Mouse (Mus musculus): Measurements from ENCODE around the gene Sez6l. TPM values are rescaled to one million over a fixed set of nuclear protein-coding genes. Genes with fewer than 3 reads are reported as not detected.

Gene Sez6l
- polyA plus RNA-seq, 1 experiment = 0.34 TPM

DNA sequence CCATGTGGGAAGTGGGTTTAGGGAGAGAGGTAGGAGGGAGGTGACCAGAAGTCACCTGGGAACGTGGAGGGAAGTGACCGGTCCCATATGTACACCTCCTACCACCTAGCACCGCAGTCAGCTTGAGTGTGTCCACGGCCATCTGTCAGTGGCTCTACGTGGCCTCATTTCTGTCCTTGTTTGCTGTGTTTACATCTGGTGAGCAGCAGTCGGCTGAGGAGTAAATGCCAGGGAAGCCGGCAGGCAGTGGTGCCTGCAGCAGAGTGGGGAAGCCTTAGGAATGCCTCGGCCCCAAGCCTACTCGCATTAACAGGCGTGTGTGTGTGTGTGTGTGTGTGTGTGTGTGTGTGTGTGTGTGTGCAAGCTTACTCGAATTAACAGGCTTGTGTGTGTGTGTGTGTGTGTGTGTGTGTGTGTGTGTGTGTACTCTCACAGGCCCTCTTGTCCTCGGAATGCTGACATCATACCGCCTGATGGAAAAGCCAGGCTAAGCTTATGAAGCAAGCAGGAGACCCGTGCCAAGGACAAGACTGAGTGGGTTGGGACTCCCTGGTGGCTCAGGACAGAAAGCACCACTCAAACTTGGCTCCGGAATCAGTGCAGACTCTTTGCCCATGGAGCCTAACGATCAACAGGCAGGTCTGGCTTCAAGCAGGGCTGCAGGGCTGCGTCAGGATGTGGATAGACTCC, 194.2 kb downstream of the Sez6l start:
- 77% methylated on average over 17 of the region's 17 CpGs for WGBS
- TF ChIP-seq CTCF (IDR thresholded peaks at IDR 0.05; ENCODE audit: extremely low read depth, insufficient read depth, insufficient read length, insufficient replicate concordance) = no peak
- TF ChIP-seq POLR2A (IDR thresholded peaks at IDR 0.05; ENCODE audit: low read depth, low read length) = no peak
- no peaks in the 10 kb centered on the region for H3K27me3 ChIP-seq (ENCODE audit: control insufficient read depth, insufficient read depth, low read length)
- H3K36me3 ChIP-seq (ENCODE audit: control insufficient read depth, insufficient read depth, low read length) = no peaks in the 10 kb centered on the region; the same call in 1 of the 2 replicates
- H3K4me1 ChIP-seq (ENCODE audit: control insufficient read depth, insufficient read depth, insufficient read length) = peaks cover 4% of the 10 kb centered on the region; the same call in 1 of the 2 replicates
- no peak overlapping the region for H3K4me3 ChIP-seq (ENCODE audit: extremely low read depth, insufficient read depth, insufficient read length)
- no peak for DNase-seq (ENCODE audit: low read depth in 1 of 2, low spot score in 2 of 2)
- no peak overlapping the region for H3K27ac ChIP-seq (ENCODE audit: insufficient read depth, low read length)

GRCm38 (mm10) chr5:112382042-112382441, 194.9 kb downstream of the Sez6l start:
- Histone ChIP-seq H3K36me3 (ENCODE audit: control insufficient read depth, insufficient read depth, low read length) (no peaks in the 10 kb centered on the region; the same call in 1 of the 2 replicates), H3K27ac (ENCODE audit: insufficient read depth, low read length) (no peak overlapping the region), H3K4me3 (ENCODE audit: extremely low read depth, insufficient read depth, insufficient read length) (no peak overlapping the region), H3K4me1 (ENCODE audit: control insufficient read depth, insufficient read depth, insufficient read length) (peaks cover 4% of the 10 kb centered on the region; the same call in 1 of the 2 replicates), H3K27me3 (ENCODE audit: control insufficient read depth, insufficient read depth, low read length) (no peaks in the 10 kb centered on the region)
- DNase-seq (ENCODE audit: low read depth in 1 of 2, low spot score in 2 of 2) = no peak
- TF ChIP-seq POLR2A (IDR thresholded peaks at IDR 0.05; ENCODE audit: low read depth, low read length) (no peak), CTCF (IDR thresholded peaks at IDR 0.05; ENCODE audit: extremely low read depth, insufficient read depth, insufficient read length, insufficient replicate concordance) (no peak)
- 88% methylated on average over 9 of the region's 9 CpGs for WGBS

DNA sequence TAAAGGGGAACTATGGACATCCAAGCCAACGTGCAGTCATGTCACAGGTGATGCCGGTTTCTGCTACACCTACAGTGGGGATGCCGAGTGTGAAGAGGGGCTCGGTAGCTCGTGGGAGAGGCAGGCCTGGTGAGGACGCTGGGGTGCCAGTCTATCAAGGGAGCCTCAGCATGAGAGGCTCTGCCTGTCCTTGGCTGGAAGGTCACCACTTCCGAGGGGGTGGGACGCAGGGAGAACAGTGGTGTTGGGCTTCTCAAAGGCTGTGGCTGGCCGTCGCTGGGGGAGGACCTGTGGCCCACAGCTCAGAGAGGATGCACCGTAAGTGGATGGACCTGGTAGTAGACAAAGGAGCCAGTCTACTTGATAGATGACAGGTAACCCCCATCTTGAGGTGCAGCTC, 195.8 kb downstream of the Sez6l start:
- H3K27me3 ChIP-seq (ENCODE audit: control insufficient read depth, insufficient read depth, low read length) = no peaks in the 10 kb centered on the region
- no peak overlapping the region for H3K27ac ChIP-seq (ENCODE audit: insufficient read depth, low read length)
- peaks cover 4% of the 10 kb centered on the region; the same call in 1 of the 2 replicates for H3K4me1 ChIP-seq (ENCODE audit: control insufficient read depth, insufficient read depth, insufficient read length)
- no peaks in the 10 kb centered on the region; the same call in 1 of the 2 replicates for H3K36me3 ChIP-seq (ENCODE audit: control insufficient read depth, insufficient read depth, low read length)
- no peak for DNase-seq (ENCODE audit: low read depth in 1 of 2, low spot score in 2 of 2)
- 88% methylated on average over 11 of the region's 11 CpGs for WGBS
- no peak for TF ChIP-seq CTCF (IDR thresholded peaks at IDR 0.05; ENCODE audit: extremely low read depth, insufficient read depth, insufficient read length, insufficient replicate concordance)
- TF ChIP-seq POLR2A (IDR thresholded peaks at IDR 0.05; ENCODE audit: low read depth, low read length) = no peak
- no peak overlapping the region for H3K4me3 ChIP-seq (ENCODE audit: extremely low read depth, insufficient read depth, insufficient read length)

DNA sequence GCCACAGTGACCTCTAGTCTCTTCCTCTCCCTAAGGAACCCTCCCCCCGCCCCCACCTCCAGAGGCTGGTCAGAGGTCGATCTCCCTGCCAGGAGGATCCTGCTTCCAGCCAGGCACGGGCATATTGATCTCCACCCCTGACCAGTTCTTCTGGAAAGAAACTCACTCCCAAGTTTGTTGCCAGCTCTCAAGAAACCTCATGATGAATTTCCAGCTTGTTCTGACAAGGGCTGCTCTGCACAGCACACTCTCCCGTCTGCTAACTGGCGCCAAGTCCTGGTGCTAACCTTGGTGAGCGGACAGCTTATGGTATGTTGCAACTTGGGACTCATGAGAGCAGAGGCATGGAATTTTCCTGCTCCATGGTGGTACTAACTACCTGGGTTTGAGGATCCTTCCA, 198.3 kb downstream of the Sez6l start:
- no peaks in the 10 kb centered on the region for H3K27me3 ChIP-seq (ENCODE audit: control insufficient read depth, insufficient read depth, low read length)
- no peak overlapping the region for H3K27ac ChIP-seq (ENCODE audit: insufficient read depth, low read length)
- H3K36me3 ChIP-seq (ENCODE audit: control insufficient read depth, insufficient read depth, low read length) = peaks cover 5% of the 10 kb centered on the region
- no peak for TF ChIP-seq POLR2A (IDR thresholded peaks at IDR 0.05; ENCODE audit: low read depth, low read length)
- no peak for TF ChIP-seq CTCF (IDR thresholded peaks at IDR 0.05; ENCODE audit: extremely low read depth, insufficient read depth, insufficient read length, insufficient replicate concordance)
- no peak overlapping the region for H3K4me3 ChIP-seq (ENCODE audit: extremely low read depth, insufficient read depth, insufficient read length)
- no peak for DNase-seq (ENCODE audit: low read depth in 1 of 2, low spot score in 2 of 2)
- no peaks in the 10 kb centered on the region for H3K4me1 ChIP-seq (ENCODE audit: control insufficient read depth, insufficient read depth, insufficient read length)
- 90% methylated on average over 6 of the region's 6 CpGs for WGBS

- H3K27ac ChIP-seq (ENCODE audit: insufficient read depth, low read length) = no peak overlapping the region
- H3K36me3 ChIP-seq (ENCODE audit: control insufficient read depth, insufficient read depth, low read length) = peaks cover 5% of the 10 kb centered on the region
- TF ChIP-seq POLR2A (IDR thresholded peaks at IDR 0.05; ENCODE audit: low read depth, low read length) (no peak), CTCF (IDR thresholded peaks at IDR 0.05; ENCODE audit: extremely low read depth, insufficient read depth, insufficient read length, insufficient replicate concordance) (no peak)
- no peak for DNase-seq (ENCODE audit: low read depth in 1 of 2, low spot score in 2 of 2)
- no peaks in the 10 kb centered on the region for H3K27me3 ChIP-seq (ENCODE audit: control insufficient read depth, insufficient read depth, low read length)
- WGBS = 93% methylated on average over 1 of the region's 1 CpGs
- H3K4me3 ChIP-seq (ENCODE audit: extremely low read depth, insufficient read depth, insufficient read length) = no peak overlapping the region
- H3K4me1 ChIP-seq (ENCODE audit: control insufficient read depth, insufficient read depth, insufficient read length) = no peaks in the 10 kb centered on the region
Measured at GRCm38 (mm10) chr5:112377380-112377779, 199.6 kb downstream of the Sez6l start.

DNA sequence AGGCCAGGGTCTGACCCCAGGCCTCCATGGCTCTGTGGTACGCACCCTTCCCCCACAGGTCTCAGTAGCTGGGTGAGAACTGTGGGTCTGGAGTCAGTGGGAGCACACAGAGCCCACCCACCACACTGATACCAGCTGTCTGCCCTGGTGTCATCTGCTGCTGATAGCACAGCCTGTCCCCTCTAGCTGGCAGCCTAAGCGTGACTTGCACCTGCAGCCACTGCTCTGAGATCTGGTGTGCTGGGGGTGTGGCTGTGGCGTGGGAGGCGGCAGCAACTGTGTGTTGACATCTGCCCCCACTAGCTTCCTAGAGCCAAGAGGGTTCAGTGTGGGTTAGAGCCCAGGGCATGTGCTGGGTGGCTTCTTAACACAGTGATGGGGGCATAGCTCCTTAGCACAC, 200.9 kb downstream of the Sez6l start:
- H3K36me3 ChIP-seq (ENCODE audit: control insufficient read depth, insufficient read depth, low read length) = peaks cover 6% of the 10 kb centered on the region
- WGBS = 68% methylated on average over 4 of the region's 4 CpGs
- DNase-seq (ENCODE audit: low read depth in 1 of 2, low spot score in 2 of 2) = no peak

GRCm38 (mm10) chr5:112371933-112372332, 205.1 kb downstream of the Sez6l start:
- Histone ChIP-seq H3K27ac (ENCODE audit: insufficient read depth, low read length) (no peak overlapping the region), H3K4me1 (ENCODE audit: control insufficient read depth, insufficient read depth, insufficient read length) (peaks cover 18% of the 10 kb centered on the region)

More for the DNA sequence above, 200.9 kb downstream of the Sez6l start:
- no peaks in the 10 kb centered on the region for H3K27me3 ChIP-seq (ENCODE audit: control insufficient read depth, insufficient read depth, low read length)
- H3K27ac ChIP-seq (ENCODE audit: insufficient read depth, low read length) = no peak overlapping the region
- H3K4me3 ChIP-seq (ENCODE audit: extremely low read depth, insufficient read depth, insufficient read length) = no peak overlapping the region
- TF ChIP-seq POLR2A (IDR thresholded peaks at IDR 0.05; ENCODE audit: low read depth, low read length) = no peak
- no peak for TF ChIP-seq CTCF (IDR thresholded peaks at IDR 0.05; ENCODE audit: extremely low read depth, insufficient read depth, insufficient read length, insufficient replicate concordance)
- no peaks in the 10 kb centered on the region for H3K4me1 ChIP-seq (ENCODE audit: control insufficient read depth, insufficient read depth, insufficient read length)

More at GRCm38 (mm10) chr5:112371933-112372332, 205.1 kb downstream of the Sez6l start:
- WGBS = 88% methylated on average over 7 of the region's 7 CpGs
- Histone ChIP-seq H3K4me3 (ENCODE audit: extremely low read depth, insufficient read depth, insufficient read length) (no peak overlapping the region), H3K27me3 (ENCODE audit: control insufficient read depth, insufficient read depth, low read length) (no peaks in the 10 kb centered on the region), H3K36me3 (ENCODE audit: control insufficient read depth, insufficient read depth, low read length) (peaks cover 8% of the 10 kb centered on the region; the same call in 1 of the 2 replicates)
- DNase-seq (ENCODE audit: low read depth in 1 of 2, low spot score in 2 of 2) = no peak
- TF ChIP-seq POLR2A (IDR thresholded peaks at IDR 0.05; ENCODE audit: low read depth, low read length) = no peak
- no peak for TF ChIP-seq CTCF (IDR thresholded peaks at IDR 0.05; ENCODE audit: extremely low read depth, insufficient read depth, insufficient read length, insufficient replicate concordance)
